In genomic region chr2:94319780-94320179, GRCm38 (mm10) we compare ENCODE assay signal across 16 mouse cellular contexts.
"Had no signal": no experiment of that assay in that cellular context is flagged by ENCODE, and none has a peak within 500 bp of the region (broad histone marks: within the 10 kb centered on the region; RNA-seq: fewer than 3 reads in every experiment).

No protein-coding gene starts in this region.

- H3K27me3 ChIP-seq: neural tube, embryonic 13.5 days; neural tube, embryonic 15.5 days; stomach, embryonic 15.5 days had no signal

- H3K27ac ChIP-seq: neural tube, embryonic 13.5 days; neural tube, embryonic 15.5 days; stomach, embryonic 15.5 days; stomach, postnatal 0 days had no signal

- H3K9ac ChIP-seq: neural tube, embryonic 13.5 days; neural tube, embryonic 15.5 days; stomach, embryonic 15.5 days had no signal

- H3K4me2 ChIP-seq: neural tube, embryonic 13.5 days; neural tube, embryonic 15.5 days; stomach, embryonic 15.5 days had no signal

- H3K9me3 ChIP-seq: neural tube, embryonic 13.5 days; neural tube, embryonic 15.5 days; stomach, embryonic 15.5 days had no signal

- DNase-seq: retina, postnatal 1 day; right cerebral cortex, adult 18-20 months; right cerebral cortex, postnatal 14 days; right cerebral cortex, postnatal 25 days; right cerebral cortex, postnatal 4 days; spleen, adult 18-20 months; thymus, adult 18-20 months; thymus, adult 2 months; thymus, postnatal 14 days; thymus, postnatal 25 days; thymus, postnatal 36 days; thymus, postnatal 4 days had no signal

- H3K4me3 ChIP-seq: neural tube, embryonic 13.5 days; neural tube, embryonic 15.5 days; stomach, embryonic 15.5 days had no signal

- H3K4me1 ChIP-seq: neural tube, embryonic 13.5 days; neural tube, embryonic 15.5 days; stomach, embryonic 15.5 days had no signal
